Mouse (Mus musculus): ENCODE measurements at regions not wholly inside any gene's neighbourhood (a gene's known extent, or its start where the extent isn't known, plus 50 kb on each side); places are given as distances from the start of the nearest gene placed in this dataset.

DNA sequence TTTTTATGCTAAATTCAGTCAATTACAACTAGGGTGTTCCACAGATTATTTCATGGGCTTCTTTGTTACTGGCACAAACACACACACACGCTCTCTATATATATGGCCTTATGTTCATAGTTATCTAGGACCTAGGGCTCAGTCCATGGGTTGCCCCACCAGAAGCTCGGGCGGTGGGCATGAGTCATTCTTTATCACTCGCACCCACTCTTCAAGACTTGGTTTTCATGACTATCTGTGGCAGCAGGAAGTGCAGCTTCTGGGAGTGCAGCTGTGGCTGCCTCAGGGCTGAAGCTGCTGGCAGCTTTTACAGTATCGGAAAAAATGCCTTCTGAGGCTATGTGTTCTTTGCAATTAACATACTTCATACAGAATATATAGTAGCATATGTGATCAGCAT lies 198.7 kb downstream of the Ipo11 start:
- Histone ChIP-seq H3K4me3 (replicated peaks) (no peak overlapping the region), H3K4me1 (replicated peaks) (no peaks in the 10 kb centered on the region), H3K27ac (replicated peaks) (no peak overlapping the region), H3K4me2 (no peak overlapping the region), H3K36me3 (replicated peaks) (no peaks in the 10 kb centered on the region), H3K9me3 (replicated peaks) (no peaks in the 10 kb centered on the region), H3K9ac (no peak overlapping the region), H3K27me3 (no peaks in the 10 kb centered on the region)
- ATAC-seq (ENCODE audit: insufficient read depth), result no peak
- 29% methylated on average over 5 of the region's 5 CpGs for WGBS (ENCODE audit: insufficient replicate concordance)

DNA sequence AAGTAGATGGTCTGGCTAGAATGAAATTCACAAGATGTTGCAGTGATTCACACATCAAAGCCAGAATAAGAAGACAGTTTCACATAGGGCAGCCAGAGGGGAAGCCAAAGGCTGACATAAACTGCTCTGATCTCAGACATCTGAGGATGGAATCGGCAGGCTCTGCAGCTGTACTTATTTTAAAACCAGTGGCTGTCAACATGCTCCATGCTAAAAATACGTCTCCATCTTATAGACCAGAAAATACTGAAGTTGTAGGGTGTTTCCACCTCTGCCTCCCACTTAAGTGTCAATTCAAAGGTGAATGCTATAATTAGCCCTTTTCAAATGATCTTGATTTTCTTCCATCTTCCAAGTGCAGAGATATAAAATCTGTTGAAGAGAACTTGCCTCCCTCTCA lies 202.4 kb downstream of the Ipo11 start:
- 47% methylated on average over 2 of the region's 2 CpGs for WGBS (ENCODE audit: insufficient replicate concordance)
- H3K9me3 ChIP-seq (replicated peaks), result no peaks in the 10 kb centered on the region
- H3K4me3 ChIP-seq (replicated peaks), result no peak overlapping the region
- no peak for ATAC-seq (ENCODE audit: insufficient read depth)
- H3K4me2 ChIP-seq, result no peak overlapping the region
- no peaks in the 10 kb centered on the region for H3K36me3 ChIP-seq (replicated peaks)
- no peak overlapping the region for H3K27ac ChIP-seq (replicated peaks)
- no peak overlapping the region for H3K9ac ChIP-seq
- no peaks in the 10 kb centered on the region for H3K27me3 ChIP-seq
- no peaks in the 10 kb centered on the region for H3K4me1 ChIP-seq (replicated peaks)

DNA sequence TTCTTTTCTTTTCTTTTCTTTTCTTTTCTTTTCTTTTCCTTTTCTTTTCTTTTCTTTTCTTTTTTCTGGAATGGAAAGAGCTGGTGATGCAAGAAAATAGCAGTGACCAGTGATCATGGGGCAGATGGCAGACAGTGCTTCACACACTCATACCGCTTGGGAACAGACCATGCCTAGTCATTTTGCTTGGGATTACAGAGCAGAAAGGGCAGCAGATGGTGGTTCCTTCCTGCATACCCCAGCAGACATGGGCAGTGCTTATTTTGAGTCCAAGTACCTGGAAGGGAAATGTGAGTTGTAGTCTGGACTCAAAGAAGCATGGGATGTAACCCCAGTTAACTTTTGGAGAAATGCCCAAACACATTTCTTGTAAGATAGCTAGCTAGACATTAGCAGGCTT lies 203.9 kb downstream of the Ipo11 start:
- Histone ChIP-seq H3K4me3 (replicated peaks) (no peak overlapping the region), H3K4me1 (replicated peaks) (no peaks in the 10 kb centered on the region), H3K9ac (no peak overlapping the region), H3K27ac (replicated peaks) (no peak overlapping the region), H3K4me2 (no peak overlapping the region), H3K36me3 (replicated peaks) (no peaks in the 10 kb centered on the region), H3K27me3 (no peaks in the 10 kb centered on the region), H3K9me3 (replicated peaks) (no peaks in the 10 kb centered on the region)
- 62% methylated on average over 1 of the region's 1 CpGs for WGBS (ENCODE audit: insufficient replicate concordance)
- no peak for ATAC-seq (ENCODE audit: insufficient read depth)

DNA sequence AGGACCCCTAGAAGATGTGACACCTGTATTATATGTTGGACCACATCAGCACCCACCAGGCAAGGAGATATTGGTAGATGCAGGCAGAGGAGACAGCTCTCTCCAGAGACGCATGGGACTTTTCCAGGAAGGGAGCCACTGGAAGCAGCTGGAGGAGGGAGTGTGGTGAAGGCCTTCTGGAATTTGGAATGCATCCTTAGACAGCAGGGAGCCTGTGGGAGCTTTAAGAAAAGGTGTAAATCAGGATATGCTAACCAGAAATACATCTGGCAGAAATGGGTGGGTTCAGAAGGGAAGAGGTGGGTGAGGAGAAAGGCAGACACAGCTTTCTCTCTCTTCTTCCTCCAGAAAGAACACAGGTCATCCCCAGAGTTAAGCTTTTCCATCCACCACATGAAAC lies 213.4 kb downstream of the Ipo11 start:
- 73% methylated on average over 1 of the region's 1 CpGs for WGBS (ENCODE audit: insufficient replicate concordance)
- no peak overlapping the region for H3K9ac ChIP-seq

DNA sequence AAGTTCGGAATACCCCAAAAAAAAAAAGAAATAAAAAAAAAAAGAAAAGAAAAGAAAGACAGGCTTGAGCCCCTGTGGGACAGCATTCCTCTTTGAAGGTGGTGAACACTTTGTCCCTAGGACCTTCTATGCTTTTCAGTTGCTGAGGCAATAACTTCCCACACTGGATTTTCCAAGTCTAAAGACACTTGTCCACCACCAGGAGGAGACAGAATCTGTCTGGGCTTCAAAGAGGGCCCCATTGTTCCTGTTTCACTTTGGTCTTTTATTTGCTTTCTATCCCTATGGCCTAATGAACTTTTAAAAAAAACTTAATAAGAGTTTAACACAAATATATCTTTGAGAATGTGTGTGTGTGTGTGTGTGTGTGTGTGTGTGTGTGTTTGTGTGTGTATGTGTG lies 215.6 kb downstream of the Ipo11 start:
- H3K4me3 ChIP-seq (replicated peaks), result no peak overlapping the region
- no peaks in the 10 kb centered on the region for H3K36me3 ChIP-seq (replicated peaks)
- no peaks in the 10 kb centered on the region for H3K27me3 ChIP-seq
- H3K9me3 ChIP-seq (replicated peaks), result no peaks in the 10 kb centered on the region
- WGBS (ENCODE audit: insufficient replicate concordance), result 77% methylated on average over 1 of the region's 1 CpGs
- ATAC-seq (ENCODE audit: insufficient read depth), result no peak
- no peak overlapping the region for H3K4me2 ChIP-seq
- no peak overlapping the region for H3K9ac ChIP-seq
- no peaks in the 10 kb centered on the region for H3K4me1 ChIP-seq (replicated peaks)
- H3K27ac ChIP-seq (replicated peaks), result no peak overlapping the region

More for the DNA sequence above, 213.4 kb downstream of the Ipo11 start:
- H3K27ac ChIP-seq (replicated peaks), result no peak overlapping the region
- no peaks in the 10 kb centered on the region for H3K36me3 ChIP-seq (replicated peaks)
- H3K4me2 ChIP-seq, result no peak overlapping the region
- no peak for ATAC-seq (ENCODE audit: insufficient read depth)
- H3K9me3 ChIP-seq (replicated peaks), result no peaks in the 10 kb centered on the region
- no peaks in the 10 kb centered on the region for H3K27me3 ChIP-seq
- H3K4me3 ChIP-seq (replicated peaks), result no peak overlapping the region
- no peaks in the 10 kb centered on the region for H3K4me1 ChIP-seq (replicated peaks)

DNA sequence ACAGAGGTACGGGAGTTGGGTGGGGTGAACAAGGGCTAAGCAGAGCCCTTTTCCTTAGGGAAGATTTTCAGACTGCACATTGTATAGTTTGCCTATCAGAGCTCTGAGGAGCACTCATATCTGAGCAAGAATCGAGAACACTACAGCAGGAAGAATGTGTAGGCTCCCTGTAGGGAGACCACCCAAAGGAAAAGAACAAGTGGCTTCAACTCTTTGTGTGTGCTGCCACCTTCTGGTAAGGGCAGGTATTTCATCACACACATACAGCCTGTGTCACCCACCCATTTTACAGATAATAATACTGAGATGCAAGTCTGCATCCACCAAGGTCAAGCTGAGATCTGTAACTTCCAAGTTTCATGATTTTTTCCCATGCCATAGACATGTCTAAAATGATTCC lies 221.0 kb downstream of the Ipo11 start:
- WGBS (ENCODE audit: insufficient replicate concordance), result 46% methylated on average over 2 of the region's 2 CpGs
- no peak for ATAC-seq (ENCODE audit: insufficient read depth)
- Histone ChIP-seq H3K4me3 (replicated peaks) (no peak overlapping the region), H3K36me3 (replicated peaks) (no peaks in the 10 kb centered on the region), H3K27me3 (no peaks in the 10 kb centered on the region), H3K4me1 (replicated peaks) (no peaks in the 10 kb centered on the region), H3K9ac (no peak overlapping the region), H3K9me3 (replicated peaks) (no peaks in the 10 kb centered on the region), H3K27ac (replicated peaks) (no peak overlapping the region), H3K4me2 (no peak overlapping the region)

DNA sequence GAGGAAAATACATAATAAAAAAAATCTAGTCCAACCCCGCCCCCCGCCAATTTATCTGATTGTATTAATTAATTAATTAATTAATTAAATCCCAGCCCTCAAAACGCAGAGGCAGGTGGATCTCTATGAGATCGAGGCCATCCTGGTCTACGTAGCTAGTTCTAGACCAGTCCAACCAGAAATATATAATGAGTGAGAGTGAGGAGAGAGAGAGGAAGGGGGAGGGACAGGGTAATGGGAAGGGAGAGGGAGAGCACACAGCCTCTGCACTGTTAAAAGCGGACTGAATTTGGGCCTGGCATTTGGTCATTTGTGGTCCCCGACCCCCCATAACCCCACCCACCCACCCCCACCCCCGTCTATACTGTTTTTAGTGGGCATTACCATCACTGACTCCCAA lies 221.5 kb downstream of the Ipo11 start:
- no peak overlapping the region for H3K4me2 ChIP-seq
- no peaks in the 10 kb centered on the region for H3K4me1 ChIP-seq (replicated peaks)
- no peak for ATAC-seq (ENCODE audit: insufficient read depth)
- no peak overlapping the region for H3K27ac ChIP-seq (replicated peaks)
- H3K27me3 ChIP-seq, result no peaks in the 10 kb centered on the region
- 61% methylated on average over 8 of the region's 8 CpGs for WGBS (ENCODE audit: insufficient replicate concordance)
- no peaks in the 10 kb centered on the region for H3K36me3 ChIP-seq (replicated peaks)
- H3K9me3 ChIP-seq (replicated peaks), result no peaks in the 10 kb centered on the region
- H3K9ac ChIP-seq, result no peak overlapping the region
- H3K4me3 ChIP-seq (replicated peaks), result no peak overlapping the region

DNA sequence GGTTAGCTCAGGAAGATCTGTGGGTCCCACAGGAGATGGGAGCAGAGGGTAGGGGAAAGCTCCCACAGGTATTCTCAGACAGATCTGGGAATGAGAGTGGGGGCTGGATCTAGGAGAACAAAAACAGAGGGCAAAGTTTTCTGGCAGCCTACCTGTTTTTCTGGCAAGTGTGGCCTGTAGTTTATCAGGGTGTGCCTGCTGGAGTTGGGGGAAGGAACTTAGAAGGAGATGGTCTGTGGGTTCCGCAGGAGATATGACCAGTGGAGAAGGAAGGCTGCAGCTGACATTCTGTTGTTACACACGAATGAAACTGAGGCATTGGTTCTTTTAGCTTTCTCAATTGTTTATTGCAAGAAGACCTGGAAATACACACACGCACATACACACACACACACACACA lies 226.2 kb downstream of the Ipo11 start:
- H3K4me3 ChIP-seq (replicated peaks), result no peak overlapping the region
- 46% methylated on average over 3 of the region's 3 CpGs for WGBS (ENCODE audit: insufficient replicate concordance)

DNA sequence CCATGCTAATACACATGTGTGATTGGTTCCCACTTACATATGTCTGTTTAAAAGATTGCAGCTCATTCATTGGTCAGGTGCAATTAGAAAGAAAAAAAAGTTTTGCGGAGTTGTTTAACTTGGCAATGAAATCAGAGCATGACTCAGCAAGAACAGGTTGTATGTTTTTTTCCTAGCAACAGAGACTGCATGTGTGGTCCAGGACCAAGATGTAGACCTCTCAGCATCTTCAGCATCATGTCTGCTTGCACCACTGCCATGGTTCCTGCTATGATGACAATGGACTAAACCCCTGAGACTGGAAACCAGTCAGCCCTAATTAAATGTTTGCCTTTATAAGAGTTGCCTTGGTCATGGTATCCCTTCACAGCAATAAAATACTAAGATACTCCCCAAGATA lies 236.4 kb downstream of the Ipo11 start:
- H3K4me1 ChIP-seq (replicated peaks), result no peaks in the 10 kb centered on the region
- H3K27me3 ChIP-seq, result no peaks in the 10 kb centered on the region
- no peak for ATAC-seq (ENCODE audit: insufficient read depth)
- no peaks in the 10 kb centered on the region for H3K9me3 ChIP-seq (replicated peaks)
- H3K36me3 ChIP-seq (replicated peaks), result no peaks in the 10 kb centered on the region
- no peak overlapping the region for H3K4me2 ChIP-seq
- H3K4me3 ChIP-seq (replicated peaks), result no peak overlapping the region
- no peak overlapping the region for H3K27ac ChIP-seq (replicated peaks)
- 80% methylated on average over 1 of the region's 1 CpGs for WGBS (ENCODE audit: insufficient replicate concordance)
- no peak overlapping the region for H3K9ac ChIP-seq

More for the DNA sequence above, 226.2 kb downstream of the Ipo11 start:
- Histone ChIP-seq H3K27ac (replicated peaks) (no peak overlapping the region), H3K36me3 (replicated peaks) (no peaks in the 10 kb centered on the region), H3K9ac (no peak overlapping the region), H3K27me3 (no peaks in the 10 kb centered on the region), H3K9me3 (replicated peaks) (no peaks in the 10 kb centered on the region), H3K4me1 (replicated peaks) (no peaks in the 10 kb centered on the region), H3K4me2 (no peak overlapping the region)
- no peak for ATAC-seq (ENCODE audit: insufficient read depth)

DNA sequence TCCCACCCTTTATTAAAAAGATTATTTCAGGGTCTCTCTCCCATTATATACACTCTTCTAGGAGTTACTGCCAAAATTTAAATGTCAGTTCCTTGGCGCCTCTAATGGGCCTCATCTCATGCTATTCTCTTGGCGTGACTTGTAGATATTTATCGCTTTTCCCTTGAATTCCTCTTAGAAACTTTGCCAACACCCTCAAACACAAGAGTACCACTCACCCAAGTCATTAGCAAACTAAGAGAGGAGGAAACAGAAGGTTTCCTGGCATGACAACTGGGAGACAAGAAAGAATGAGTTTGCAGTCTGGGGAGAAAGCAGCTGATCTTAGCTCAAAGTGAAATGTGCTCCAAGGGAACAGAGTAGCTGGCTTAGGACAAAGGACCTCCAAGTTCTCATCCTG lies 236.8 kb downstream of the Ipo11 start:
- no peaks in the 10 kb centered on the region for H3K4me1 ChIP-seq (replicated peaks)
- no peaks in the 10 kb centered on the region for H3K36me3 ChIP-seq (replicated peaks)
- no peak overlapping the region for H3K4me2 ChIP-seq
- no peak for ATAC-seq (ENCODE audit: insufficient read depth)
- no peak overlapping the region for H3K4me3 ChIP-seq (replicated peaks)
- 57% methylated on average over 3 of the region's 3 CpGs for WGBS (ENCODE audit: insufficient replicate concordance)
- no peak overlapping the region for H3K9ac ChIP-seq
- no peaks in the 10 kb centered on the region for H3K9me3 ChIP-seq (replicated peaks)
- no peak overlapping the region for H3K27ac ChIP-seq (replicated peaks)
- no peaks in the 10 kb centered on the region for H3K27me3 ChIP-seq

DNA sequence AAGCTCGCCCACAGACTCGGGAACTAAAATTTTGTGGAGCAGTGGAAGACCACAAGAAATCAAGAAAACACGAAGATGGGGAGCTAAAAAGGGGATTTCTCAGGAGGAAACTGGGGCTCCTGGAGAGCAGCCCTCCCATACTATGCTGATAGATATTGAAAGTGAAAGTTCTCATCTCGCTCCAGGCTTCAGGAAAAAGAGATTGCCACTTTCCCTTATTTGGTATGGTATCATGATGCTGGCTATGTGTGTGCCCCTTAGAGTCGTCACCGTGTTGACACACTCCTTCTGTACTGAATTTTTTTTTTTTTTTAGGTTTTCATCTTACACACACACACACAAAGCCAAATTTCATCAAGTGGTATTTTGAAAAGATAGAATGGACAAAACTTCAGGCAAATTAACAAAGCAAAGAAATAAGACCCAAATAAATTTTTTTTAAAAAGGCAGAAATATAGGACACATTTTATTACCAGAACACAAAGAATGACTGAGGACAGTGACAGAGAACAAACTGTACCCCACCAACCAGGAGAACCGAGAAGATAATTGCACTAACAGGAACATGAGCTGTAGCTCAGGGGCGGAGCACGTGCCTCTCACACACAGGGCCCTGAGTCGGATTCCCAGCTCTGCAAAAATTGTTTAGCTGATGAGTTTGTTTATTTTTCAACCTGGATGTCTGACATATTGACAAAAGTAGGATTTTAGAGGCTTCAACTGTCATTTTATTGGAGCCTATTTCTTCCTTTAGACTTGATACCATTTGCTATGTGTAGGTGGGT lies 244.8 kb downstream of the Ipo11 start:
- H3K36me3 ChIP-seq (replicated peaks), result no peaks in the 10 kb centered on the region
- H3K4me3 ChIP-seq (replicated peaks), result no peak overlapping the region; the same call in 1 of the 2 replicates
- 55% methylated on average over 10 of the region's 10 CpGs for whole genome bisulfite sequencing (ENCODE audit: insufficient replicate concordance)
- H3K27me3 ChIP-seq, result no peaks in the 10 kb centered on the region
- no peak overlapping the region for H3K9ac ChIP-seq
- no peak for ATAC-seq (ENCODE audit: insufficient read depth)
- no peak overlapping the region for H3K27ac ChIP-seq (replicated peaks)
- no peaks in the 10 kb centered on the region for H3K4me1 ChIP-seq (replicated peaks)
- H3K4me2 ChIP-seq, result peak overlapping the region; percentile 17; the same call in 1 of the 2 replicates
- H3K9me3 ChIP-seq (replicated peaks), result no peaks in the 10 kb centered on the region

DNA sequence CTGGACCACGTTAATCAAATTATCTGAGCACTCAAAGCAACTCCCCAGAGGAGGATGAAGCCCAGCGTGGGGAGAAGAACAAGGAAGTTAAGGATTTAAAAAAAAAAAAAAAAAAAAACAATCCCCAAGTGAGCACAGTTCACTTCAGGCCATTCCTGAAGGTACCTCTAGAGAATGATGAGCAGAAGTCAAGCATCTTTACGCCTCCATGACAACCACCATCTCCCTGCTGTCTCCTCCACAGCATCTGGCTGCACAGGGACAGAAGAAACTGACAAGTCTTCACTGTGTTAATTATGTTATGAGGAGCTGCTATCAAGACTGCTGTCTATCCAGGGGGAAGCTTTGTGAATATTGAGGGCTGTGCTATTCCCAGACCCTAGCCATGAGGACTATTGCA lies 246.6 kb downstream of the Ipo11 start:
- Histone ChIP-seq H3K9ac (no peak overlapping the region), H3K9me3 (replicated peaks) (no peaks in the 10 kb centered on the region), H3K27me3 (no peaks in the 10 kb centered on the region), H3K4me3 (replicated peaks) (no peak overlapping the region), H3K27ac (replicated peaks) (no peak overlapping the region), H3K36me3 (replicated peaks) (no peaks in the 10 kb centered on the region), H3K4me2 (no peak overlapping the region), H3K4me1 (replicated peaks) (no peaks in the 10 kb centered on the region)
- WGBS (ENCODE audit: insufficient replicate concordance), result 42% methylated on average over 3 of the region's 3 CpGs
- ATAC-seq (ENCODE audit: insufficient read depth), result no peak
